Mouse (Mus musculus): ENCODE measurements at regions not wholly inside any gene's neighbourhood (a gene's known extent, or its start where the extent isn't known, plus 50 kb on each side); places are given as distances from the start of the nearest gene placed in this dataset.

DNA sequence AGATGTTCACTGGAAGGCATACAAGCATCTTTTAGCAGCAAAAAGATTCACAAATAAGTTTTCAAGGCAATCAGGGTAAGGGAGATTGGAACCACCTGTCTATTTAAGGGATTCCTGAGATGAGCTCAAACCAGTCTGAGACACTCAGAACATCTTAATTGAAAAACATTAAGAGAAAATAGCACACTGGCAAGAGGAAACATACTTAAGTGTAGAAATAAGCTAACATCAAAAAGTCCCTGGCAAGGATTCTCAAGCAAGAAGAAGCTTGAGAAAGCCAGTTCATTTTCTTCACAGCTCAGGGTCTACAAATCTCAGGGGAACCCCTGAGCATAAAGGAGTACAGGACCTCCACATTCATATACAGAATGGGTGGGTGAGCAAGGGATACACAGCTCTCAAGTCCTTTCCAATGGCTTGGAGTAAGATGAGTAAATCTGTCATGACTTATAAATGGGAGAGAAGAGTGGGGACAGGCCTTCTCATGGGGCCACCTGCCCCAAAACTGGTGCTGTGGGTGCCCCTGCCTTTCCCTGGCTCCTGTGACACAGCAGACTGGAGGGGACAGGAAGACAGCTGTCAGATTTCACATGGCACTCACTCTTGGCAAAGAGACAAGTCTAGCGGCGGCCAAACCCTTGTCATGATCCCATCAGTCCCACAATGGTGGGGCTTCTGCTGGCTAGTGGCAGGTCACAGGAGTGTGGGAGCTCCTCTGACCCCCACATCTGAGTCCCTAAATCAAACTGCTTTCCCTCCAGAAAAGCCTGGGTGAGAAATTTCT lies 436.6 kb downstream of the Meis1 start:
- in situ Hi-C loops (cut with MboI, MseI), result no loop called here

DNA sequence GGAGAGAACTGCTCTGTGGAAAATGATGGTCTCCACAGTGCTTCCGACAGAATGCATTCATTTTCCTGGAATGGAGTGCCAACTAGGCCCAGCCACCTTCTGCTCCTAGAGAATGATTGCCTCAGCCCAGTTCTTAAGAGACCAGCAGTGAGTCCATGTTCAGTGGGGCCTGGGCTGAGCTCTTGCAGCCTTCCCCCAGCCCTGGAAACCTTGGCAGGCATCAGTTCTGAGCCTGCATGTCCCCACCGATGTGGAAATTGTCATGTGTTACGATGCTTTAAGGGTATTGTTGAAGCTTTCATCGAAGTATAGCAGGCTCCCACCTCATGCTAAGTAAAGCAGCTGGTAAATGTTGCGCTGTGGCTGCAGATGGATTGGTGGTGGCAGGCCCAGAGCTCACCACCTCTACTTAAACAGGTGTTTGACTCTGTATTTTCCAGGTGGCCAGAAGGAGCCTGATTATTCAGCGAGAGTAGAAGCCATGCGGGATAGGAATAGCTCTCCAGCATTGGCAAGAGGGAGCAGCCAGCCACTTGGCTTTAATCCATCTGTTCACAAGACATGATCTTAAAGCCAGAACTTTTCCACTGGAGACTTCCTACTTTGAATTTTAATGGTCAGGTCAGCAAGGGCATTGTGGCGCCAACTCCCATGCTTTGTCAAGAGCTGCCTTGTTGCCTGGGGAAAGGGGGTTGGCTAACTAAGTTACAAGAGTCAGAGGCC lies 437.5 kb downstream of the Meis1 start:
- in situ Hi-C loops (cut with MboI, MseI), result no loop called here

DNA sequence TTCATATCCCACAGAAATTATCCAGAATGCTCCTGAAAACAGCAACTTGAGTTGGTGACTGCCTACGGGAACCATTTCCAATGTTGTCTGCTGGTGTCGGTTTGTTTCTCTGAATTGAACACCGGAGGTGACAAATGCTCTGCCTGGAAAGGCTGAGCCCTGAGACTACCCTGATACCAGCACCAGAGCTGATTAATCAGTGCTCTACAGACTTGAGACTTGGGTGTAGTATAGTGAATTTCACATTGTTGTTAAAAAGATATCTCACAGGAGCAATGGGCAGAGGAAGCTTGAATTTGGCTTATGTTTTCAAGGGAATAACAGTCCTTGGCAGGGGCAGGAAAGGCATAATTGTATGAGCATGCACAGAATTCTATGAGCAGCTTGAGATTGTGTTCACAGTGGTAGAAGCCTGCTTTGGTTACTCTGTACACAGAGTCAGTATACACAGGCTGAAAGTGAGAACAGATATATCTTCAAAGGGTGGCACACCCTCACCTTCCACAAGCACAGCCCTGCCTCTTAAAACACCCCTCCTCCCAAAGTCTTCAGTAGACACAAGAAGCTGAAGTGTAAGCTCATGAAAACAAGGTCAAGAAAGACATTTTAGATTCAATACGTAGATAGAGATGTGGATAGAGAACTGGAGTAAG lies 447.1 kb downstream of the Meis1 start:
- in situ Hi-C loops (cut with MboI, MseI), result no loop called here

DNA sequence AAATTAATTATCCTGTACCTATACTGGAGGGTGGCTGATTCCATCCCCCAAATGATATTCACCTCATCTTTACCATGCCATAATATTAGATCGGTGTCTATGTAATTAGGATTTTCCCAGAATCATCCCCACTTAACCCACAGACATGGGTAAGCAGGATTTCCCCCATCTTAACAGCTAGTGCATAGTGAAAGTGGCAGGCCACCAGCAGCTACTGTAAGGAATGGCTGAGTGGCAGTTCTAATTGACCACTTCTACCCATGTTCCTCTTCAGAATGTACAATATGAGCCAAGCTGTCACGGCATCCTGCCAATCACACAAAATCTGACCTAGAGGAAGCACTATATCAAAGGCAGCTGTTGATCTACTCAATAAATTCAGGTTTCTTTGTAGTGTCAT lies 455.8 kb downstream of the Meis1 start:
- in situ Hi-C loops (cut with MboI, MseI), result no loop called here

DNA sequence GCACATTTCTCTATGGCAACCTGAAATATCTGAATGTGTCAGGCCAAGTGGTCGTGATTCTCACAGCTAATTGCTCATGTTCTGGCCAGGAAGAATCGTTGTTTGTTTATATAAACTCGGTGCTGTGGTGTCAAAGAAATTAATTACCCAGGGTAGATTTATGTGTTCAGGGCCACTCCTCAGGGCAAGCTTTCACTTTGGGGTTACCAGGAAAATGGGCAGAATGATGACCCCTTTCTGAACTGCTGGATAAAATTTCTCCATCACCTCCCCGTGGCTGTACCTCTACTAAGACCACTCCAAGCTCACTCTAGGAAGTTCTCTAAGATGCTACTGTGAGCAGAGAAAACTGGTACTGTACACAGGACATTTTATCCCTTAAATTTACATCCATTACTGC lies 460.1 kb downstream of the Meis1 start:
- in situ Hi-C loops (cut with MboI, MseI), result no loop called here

DNA sequence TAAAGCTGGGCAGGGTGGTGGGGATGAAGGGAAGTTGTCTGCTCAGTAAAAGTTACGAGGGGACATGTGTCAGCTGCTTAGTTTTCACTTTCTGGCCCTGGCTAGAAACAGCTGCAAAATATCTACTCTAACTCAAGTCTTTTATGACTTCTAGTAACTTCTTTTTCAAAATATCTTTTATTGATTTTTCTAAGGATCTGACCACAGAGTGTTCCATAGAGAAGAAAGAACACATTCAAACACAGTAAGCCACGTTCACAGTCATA lies 483.3 kb downstream of the Meis1 start:
- in situ Hi-C loops (cut with MboI, MseI), result no loop called here

DNA sequence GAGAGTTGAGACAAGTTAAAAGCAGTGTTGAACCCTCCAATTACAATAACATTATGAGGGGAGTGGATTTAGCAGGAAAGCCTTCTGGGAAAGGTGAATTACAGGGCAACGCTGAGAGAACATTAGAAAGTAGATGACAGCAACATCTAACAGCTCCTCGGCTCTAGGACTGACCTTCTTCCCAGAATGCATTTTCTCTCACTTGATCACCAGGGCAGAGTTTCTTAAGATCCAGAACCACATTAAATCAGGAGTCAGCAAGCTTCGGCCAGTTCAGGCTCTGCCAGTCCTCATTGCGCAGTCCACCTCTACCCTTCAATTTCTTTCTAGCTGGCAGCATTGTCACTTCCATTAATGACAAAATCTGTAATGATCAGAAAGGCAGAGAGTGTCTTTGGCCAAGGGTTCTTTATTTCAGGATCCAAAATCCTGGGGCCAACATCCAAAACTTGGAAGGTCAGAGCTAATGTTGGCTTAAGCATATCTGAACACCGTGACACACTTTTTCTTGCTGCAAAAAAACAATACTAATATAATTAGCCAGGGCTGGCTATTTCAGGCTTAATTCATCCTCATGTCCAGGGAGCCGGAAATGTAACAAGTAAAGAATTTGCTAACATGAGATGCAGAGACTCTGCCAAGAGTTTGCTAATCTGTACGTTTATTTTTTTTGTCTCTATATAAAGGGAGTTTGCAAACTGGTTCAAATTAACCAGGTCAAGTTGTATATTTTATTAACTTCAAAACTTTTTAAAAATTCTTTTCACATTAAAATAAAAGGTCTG lies 483.8 kb downstream of the Meis1 start:
- in situ Hi-C loops (cut with MboI, MseI), result no loop called here

DNA sequence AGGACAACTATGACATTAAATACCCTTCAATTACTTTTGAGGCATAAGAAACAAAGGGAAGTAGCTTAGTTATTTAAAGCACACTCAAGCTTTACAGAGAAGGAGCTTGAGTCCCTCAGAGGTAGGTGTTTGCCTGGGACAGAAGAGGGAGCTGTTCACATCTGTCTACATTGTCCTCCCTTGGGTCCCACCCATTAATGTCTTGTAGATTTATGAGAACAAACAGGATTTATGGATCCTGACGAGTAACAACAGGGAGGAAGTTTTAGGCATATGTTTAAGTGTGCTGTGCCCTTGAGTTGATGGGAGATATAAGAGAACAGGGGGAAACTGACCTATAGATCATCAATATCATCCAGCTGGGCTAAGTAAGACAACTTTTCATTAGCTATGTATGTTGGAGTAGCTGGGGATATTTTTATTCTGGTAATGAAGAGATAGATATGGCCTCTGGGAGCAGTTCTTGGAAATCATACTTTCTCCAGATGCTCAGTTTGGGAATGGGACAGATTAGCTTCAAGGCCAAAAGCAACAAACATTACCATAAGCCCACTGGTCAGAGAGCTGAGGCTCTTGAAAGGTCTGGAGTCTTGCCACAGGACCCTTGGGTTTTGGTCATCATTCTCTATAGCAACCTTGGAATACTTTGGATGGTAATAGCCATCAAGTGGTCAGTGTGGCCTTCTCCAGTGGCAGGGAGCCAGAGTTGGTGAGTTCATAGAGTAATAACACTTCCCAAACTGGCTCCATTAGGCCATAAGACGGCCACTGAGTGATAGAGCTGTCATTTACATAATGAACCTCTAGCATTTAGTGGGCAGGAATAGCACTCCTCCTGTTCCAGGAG lies 487.3 kb downstream of the Meis1 start:
- in situ Hi-C loops (cut with MboI, MseI), result no loop called here

DNA sequence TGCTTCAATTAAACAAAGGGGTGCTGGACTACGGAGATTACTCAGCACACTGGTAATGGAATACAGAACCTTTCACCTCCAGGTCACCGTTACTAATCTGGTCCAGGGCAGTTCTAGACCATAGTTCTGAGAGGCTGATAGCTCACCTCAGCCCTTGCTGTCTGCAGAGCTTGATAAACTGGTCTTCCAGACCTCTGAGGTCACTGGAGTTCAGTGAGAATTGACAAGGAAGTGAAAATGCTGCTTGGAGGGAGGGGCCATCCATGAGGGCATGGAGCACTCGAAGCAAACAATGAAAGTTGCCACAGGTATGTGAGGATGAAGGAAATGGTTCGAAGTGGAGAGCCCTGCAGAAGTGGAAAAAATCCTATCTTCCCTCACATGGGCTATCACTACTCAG lies 490.2 kb downstream of the Meis1 start:
- in situ Hi-C loops (cut with MboI, MseI), result no loop called here

DNA sequence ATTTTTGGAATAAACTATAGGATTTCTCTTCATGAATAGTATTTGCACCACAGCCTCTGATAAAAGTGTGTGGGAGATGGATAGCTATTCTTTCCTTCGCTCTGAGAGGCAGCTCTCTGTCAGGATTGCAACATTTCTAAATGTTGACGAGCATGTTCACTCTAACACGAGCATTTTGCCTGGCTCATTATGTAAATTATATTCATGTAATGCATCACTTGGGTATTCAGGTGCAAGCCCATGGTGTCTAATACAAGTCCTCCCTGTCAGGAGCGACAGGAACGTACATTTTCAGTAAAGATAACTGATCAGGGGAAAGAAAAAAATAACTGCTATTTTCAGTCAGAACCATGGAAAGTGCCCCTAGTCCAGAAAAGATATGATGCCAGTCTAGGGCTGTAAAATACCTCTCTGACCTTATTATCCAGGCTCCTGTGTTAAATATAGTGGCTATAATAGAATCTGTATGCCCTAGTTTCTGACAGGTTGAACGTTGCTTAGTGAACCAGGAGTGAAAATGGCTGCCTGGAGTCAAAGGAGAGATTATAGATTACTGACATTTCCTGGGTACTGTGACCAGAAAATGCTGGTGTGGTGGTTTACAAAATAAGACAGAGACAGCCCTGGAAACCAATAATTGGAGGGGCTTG lies 523.6 kb downstream of the Meis1 start:
- in situ Hi-C loops (cut with MboI, MseI), result no loop called here

DNA sequence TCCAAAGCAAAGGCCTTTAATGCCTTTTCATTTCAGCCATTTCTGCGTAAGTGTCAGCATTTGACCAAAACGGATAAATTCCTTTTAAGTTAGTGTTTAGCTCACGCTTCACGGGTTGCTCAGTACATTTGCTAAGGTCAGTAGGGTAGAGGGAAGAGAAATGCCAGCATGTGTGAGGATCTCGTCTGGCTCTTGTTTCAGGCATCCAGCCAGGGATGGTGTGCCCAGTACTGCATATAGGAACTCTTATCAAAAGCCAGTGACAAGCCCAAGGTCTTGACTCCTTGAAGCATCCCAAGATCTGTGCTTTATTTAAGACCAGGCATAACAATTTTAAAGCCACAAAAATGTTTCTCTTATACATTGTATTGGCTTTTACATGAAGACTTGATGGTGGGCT lies 524.8 kb downstream of the Meis1 start:
- in situ Hi-C loops (cut with MboI, MseI), result no loop called here

DNA sequence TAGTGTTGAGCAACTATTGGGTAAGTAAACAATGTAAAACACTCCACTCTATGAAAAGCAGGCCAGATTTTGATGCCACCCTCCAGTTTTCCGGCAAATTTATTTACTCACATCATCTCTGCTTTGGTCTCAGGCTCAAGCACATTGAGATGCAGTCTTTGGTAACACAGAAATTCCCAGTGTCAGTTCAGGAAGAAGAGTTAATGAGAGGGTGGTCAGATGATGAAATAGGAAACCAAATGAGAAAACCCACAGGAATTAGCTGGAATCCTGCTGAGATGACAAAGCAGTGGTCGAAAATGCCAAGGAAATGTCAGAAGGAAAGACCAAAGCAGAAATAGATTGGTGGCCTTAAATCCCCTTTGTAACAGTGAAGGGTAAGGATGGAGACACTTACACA lies 525.7 kb downstream of the Meis1 start:
- in situ Hi-C loops (cut with MboI, MseI), result no loop called here

DNA sequence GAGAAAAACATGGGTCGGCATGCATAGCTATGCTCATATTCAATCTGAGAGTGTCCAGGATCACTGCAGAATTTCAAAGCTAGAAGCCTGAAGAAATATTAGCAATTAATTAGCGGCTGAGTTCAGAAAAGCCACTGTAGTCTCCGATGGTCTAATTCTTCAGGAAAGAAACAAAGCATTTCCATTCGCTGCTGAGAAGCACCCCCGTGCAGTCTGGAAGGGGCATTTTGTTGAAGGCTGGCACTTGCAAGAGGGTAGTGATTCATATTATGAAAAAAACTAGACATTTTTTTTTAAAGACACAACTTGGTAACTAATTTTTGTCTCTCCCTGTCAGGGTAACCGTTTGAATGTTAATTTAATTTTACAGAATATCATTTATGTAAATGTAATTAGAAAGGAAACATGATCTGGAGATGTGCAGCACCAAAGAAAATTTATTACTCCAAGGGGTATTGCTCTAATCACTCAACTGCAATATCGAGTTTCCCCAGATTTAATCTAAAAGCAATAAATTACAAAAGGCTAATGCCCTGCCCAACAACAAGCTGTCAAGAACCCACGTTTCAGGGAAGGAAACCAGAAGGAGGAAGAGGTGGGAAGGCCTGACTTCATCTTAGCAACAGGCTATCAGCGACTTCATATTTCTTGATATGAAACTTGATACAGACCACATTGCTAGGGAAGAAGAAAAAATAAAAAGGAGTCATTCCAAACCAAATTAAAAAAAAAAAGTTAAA lies 529.1 kb downstream of the Meis1 start:
- in situ Hi-C loops (cut with MboI, MseI), result no loop called here

DNA sequence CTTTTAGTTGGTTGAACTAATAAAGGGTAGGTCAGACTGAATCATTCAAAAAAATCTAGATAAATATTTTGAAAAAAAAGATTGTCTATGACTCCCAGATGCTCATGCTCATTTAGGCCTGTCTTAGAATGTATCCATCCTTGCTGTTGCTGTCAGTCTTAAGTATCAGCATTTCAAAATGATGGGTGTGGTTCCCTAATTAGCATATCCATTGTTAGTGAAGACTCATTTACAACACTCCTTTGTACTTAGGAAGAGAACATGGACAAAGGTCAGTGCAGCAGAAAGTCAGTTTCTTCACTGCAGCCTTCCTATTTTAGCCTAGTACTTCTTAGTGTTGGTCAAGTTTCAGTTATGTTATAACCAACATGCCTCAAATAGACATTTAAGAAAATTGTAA lies 525.2 kb upstream of the Etaa1 start:
- in situ Hi-C loops (cut with MboI, MseI), result no loop called here

DNA sequence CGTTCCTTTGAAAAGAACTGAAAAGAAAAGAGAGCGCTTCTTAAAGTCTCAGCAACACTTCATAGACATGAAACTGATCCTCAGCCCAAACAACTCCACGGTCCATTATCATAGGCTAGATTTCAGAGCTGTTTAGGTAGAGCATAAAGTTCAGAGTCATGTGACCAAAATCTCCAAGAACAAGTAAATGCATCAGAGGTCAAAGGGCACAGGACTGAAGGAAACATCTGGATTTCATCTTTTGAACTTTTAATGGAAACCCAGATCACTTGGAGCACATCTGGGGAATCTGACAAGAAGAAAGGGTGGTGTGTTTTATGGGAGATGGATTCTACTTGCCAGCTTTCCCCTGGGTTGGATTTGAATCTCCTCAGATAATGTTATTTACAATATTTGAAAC lies 497.6 kb upstream of the Etaa1 start:
- in situ Hi-C loops (cut with MboI, MseI), result no loop called here

DNA sequence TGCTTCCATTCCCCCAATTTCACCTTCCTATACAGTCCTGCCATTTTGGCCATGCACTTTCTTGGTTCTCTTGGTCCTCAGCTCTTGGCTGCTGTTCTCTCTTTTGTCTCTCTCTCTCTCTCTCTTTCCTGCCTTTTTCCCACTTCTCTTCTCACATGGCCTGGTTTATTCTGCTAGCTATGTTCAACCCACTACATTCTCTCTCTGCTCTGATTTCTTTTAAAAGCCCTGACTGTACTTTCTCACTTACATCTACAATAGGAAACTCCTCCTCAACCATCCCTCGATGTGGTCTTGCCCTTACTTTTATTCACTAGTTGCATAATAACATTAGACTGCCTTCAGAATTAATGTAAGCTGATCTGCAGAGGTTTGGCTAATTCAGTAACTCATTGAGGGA lies 495.2 kb upstream of the Etaa1 start:
- in situ Hi-C loops (cut with MboI, MseI), result loop anchor here in 1 of 2 experiments (10.0 kb wide), 1 partner anchor 934 kb away; no protein-coding TSS in a partner anchor

DNA sequence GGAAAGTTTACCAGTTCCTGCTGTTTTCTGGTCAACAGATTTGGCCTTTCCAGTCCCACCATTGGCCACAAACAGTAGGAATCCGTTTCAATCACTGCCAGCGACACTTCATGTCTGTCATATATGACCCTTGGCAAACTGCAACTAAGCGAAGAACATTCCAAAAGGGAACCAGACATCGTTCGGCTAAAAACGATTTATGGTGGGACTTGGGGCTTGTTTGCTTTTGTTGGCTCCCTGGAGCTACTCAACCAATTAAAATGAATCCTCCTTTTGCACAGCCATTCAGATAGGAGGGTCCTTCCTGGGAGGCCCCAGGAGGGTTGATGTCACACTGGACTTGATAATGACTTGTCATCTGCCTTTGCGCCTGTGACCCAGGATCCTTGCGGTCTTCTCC lies 490.9 kb upstream of the Etaa1 start:
- in situ Hi-C loops (cut with MboI, MseI), result loop anchor here in 1 of 2 experiments (10.0 kb wide), 1 partner anchor 930 kb away; no protein-coding TSS in a partner anchor

DNA sequence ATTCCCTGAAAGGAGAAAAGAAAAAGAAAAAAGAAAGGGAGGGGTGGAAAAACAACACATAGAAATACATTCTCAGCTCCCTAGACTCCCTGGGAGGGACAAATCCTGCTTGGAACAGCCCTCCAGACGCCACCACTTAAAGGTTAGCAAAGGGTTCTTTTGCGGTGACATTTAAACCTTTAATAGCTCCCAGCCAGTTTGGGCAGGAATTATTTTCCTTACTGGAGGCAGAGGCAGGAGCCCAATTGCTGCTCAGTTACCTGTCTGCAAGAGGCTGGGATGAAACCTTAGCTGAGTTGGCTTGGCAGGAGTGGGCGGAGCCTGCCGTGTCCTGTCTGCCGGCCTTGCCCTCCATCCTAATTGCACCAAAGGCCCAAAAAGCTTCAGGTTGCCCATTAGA lies 490.4 kb upstream of the Etaa1 start:
- in situ Hi-C loops (cut with MboI, MseI), result loop anchor here in 1 of 2 experiments (10.0 kb wide), 1 partner anchor 929 kb away; no protein-coding TSS in a partner anchor

DNA sequence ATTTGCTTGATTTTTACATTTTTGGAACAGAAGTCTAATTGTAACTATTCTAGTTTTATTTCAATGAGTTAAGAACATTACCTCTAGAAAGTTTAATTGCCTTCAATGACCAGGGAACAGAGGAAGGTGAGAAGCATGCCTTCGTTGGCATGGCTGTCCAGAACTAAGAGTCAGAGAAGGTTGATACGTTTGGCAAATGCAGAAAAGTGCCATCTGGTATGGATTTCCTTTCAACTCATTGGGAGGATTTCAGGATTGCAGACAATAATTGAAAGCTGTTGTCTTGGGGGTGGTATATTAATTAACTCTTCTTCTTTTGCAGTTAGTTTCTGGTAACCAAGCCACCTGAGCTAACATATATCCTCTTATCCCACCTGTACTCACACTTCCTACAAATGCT lies 489.5 kb upstream of the Etaa1 start:
- in situ Hi-C loops (cut with MboI, MseI), result loop anchor here in 1 of 2 experiments (10.0 kb wide), 1 partner anchor 928 kb away; no protein-coding TSS in a partner anchor
